Mouse (Mus musculus): ENCODE data around the gene B830017H08Rik.

- no peak for TF ChIP-seq CTCF (conservative IDR thresholded peaks at IDR 0.05; ENCODE audit: insufficient read depth, insufficient read length, low read depth, low read length)
- TF ChIP-seq POLR2A (IDR thresholded peaks at IDR 0.05; ENCODE audit: low read depth, low read length): no peak
Observed at GRCm38 (mm10) chr16:17828229-17828628, 4.7 kb upstream of the B830017H08Rik start.

All from kidney, adult 2 months (tissue).